Mouse (Mus musculus) left cerebral cortex, postnatal 36 days (tissue): ENCODE results near the gene Ruvbl1. TPM values are rescaled to one million over a fixed set of nuclear protein-coding genes. Genes with fewer than 3 reads are reported as not detected.
A peak's percentile ranks its signal among the peaks of the same experiment; 100 is the strongest.

Source experiments
- DNase-seq, 2 experiments: peaks; one replicate each; pipeline ENCODE4 v3.0.0; 2021 to 2022; ENCODE audit warnings: low spot score in 2 of 2, mixed read lengths in 1 of 2
- intact Hi-C: fragments of 180-260 bp; cut with DNase I; formaldehyde crosslinking; loops from one replicate; pipeline ENCODE4 v1.15.1; 2025
- total RNA-seq, 2 experiments: library from RNA; stranded (reverse); gene quantifications; 2 replicates each; pipeline ENCODE4 v1.2.3; 2021

Gene Ruvbl1
- total RNA-seq, 2 experiments from 2014 or later, result 38.2 to 41.4 TPM

- peak in 1 of 2 experiments; percentile 7 for DNase-seq
These were observed 58.8 kb downstream of the Ruvbl1 start for GRCm38 (mm10) chr6:88524056-88524455.

DNA sequence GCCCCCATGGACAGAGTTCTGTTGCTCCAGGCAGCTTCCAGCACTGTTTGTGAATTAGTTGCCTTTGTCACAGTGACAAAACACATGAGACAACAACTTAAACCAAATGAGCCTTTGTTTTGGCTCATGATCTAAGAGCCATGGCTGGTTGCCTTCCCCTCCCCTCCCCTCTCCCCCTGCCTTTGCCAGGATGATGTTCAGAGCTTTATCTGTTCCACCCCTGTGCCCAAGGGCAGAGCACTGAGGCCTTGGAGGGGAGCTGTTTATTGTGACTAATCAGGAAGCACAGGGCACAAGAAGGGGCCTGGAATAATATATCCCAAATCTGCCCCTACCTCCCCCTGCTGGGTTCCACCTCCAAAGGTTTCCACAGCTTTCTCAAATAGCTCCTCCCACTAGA is 65.1 kb downstream of the Ruvbl1 start:
- peak in 1 of 2 experiments; percentile 1 for DNase-seq
- intact Hi-C loops, result no loop called here

More at GRCm38 (mm10) chr6:88524056-88524455, 58.8 kb downstream of the Ruvbl1 start:
- intact Hi-C loops, result no loop called here

- intact Hi-C loops, result no loop called here
- DNase-seq, result no peak
These were observed 75.0 kb downstream of the Ruvbl1 start for GRCm38 (mm10) chr6:88540093-88540755.

DNA sequence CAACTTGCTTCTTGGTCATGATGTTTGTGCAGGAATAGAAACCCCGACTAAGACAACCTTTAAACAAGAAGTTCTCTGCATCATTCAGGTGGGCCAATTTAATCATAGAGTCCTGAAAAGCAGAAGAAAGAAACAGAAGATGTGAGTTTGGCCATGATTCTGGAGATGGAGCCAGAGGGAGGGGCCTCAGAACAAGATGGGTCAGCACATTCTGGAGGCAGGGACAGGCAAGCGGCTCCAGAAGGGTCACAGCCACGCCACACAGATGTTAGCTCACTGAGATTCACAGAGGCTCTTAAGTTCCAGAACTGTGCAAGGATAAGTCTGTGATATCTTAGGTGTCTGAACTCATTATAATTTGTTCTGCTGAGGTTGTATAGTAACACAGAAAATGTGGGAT is 79.0 kb downstream of the Ruvbl1 start:
- DNase-seq, result no peak
- intact Hi-C loops, result no loop called here

GRCm38 (mm10) chr6:88544644-88545396 is 79.6 kb downstream of the Ruvbl1 start:
- no peak for DNase-seq
- intact Hi-C loops, result no loop called here

DNA sequence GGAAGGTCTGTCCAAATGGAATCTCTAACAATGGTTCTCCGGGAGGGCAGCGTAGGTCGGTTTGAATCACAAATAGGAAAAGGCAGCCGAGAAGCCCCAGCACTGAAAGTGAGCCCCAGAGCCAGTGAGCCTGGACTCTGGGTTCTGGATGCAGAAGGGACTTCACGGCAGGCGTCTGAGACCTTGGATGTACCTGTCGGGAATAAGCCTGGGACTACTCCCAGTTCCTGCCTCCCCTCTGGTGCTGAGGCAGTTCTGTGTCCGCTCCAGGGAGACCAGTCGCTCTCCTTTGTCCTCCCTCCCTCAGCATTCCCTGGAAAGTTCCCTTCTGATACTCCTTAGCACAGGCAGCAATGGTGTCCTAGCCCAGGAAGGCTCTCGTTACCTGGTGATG is 80.2 kb downstream of the Ruvbl1 start:
- intact Hi-C loops, result no loop called here
- no peak for DNase-seq

Other genes starting within 250 kb of the Ruvbl1 start
- not detected for gene Dnajb8, start 243.1 kb upstream of the Ruvbl1 start, total RNA-seq
- gene Eefsec, start 18.9 kb upstream of the Ruvbl1 start, total RNA-seq, result 10 to 100 TPM; 20.8 to 22.2 TPM
- gene Sec61a1, start 53.5 kb downstream of the Ruvbl1 start, total RNA-seq, result 10 to 100 TPM; 75.3 to 78.8 TPM
- gene Kbtbd12, start 172.5 kb downstream of the Ruvbl1 start, total RNA-seq, result under 1 TPM; 0.42 to 0.66 TPM